Mouse (Mus musculus) erythroblast, adult 5-6 weeks (primary cell): ENCODE data around the gene Ift27. TPM values are rescaled to one million over a fixed set of nuclear protein-coding genes. Genes with fewer than 3 reads are reported as not detected.

Experiments
- ATAC-seq: replicated peaks from 2 replicates; pipeline ENCODE4 v1.8.0; 2016; ENCODE audit warnings: moderate number of reproducible peaks, mild to moderate bottlenecking, moderate TSS enrichment, inconsistent platforms; ENCODE audit not compliant: poor library complexity, low FRiP score, severe bottlenecking
- total RNA-seq, 2 experiments: library from RNA; stranded (forward) in 1 of 2; stranded (reverse) in 1 of 2; fragments of 150-400 nt in 1 of 2; fragments of 200-764, 138-1000 nt in 1 of 2; gene quantifications; 2 replicates each; pipeline versions ENCODE4 v1.2.3 to v1.2.4; 2015 to 2017; ENCODE audit warnings: low replicate concordance in 2 of 2

The Ift27 gene
- total RNA-seq (2015; ENCODE audit: low replicate concordance): 15.7 and 24.4 TPM in 2 replicates
- 2.0 and 4.6 TPM in 2 replicates for total RNA-seq (2017; ENCODE audit: low replicate concordance)

DNA sequence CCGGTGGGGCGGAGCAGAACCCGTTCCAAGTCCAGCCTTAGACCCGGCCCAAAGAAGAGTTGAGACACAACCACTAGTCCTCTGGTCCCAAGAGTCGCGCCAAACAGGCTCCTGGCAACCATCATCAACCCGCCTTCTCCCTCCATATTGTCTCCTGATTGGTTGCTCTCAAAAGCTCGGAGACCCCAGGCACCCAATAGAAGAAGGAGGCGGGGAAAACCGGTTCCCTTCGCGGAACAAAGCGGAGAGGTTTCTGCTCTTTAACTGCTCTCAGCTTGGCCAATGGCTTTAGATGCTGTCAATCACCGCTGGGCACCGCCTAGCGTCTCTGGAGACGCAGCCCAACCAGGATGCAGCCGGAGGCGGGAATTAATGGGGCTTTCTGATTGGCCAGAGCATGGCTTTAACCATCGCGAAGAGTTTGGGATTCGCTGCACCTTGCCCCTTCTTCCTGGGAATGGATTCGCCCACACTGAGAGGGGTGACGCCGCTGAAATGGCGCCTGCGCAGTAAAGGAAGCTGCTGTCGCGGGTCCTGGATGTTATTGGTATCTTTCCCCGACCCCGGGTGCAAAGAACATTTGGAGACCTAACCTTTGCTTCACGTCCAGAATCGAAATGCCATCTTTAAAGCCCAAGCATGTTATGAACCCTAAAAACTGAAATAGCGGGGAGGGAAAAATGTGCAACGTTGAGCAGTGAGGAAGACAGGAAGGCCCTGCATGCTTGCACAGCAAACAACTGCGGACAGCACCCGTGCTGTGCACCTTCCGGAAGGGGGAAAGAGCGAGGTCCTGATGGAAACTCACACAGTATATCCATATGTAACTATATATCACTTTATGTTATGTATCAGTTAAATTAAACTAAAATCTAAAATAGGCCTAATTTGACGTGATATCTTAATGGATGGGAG is at the start of gene Ift27:
Gene Ift27, minus strand, starts transcription at position 136 of the 915 bp plus-strand sequence.
- peak; percentile 94 for ATAC-seq

DNA sequence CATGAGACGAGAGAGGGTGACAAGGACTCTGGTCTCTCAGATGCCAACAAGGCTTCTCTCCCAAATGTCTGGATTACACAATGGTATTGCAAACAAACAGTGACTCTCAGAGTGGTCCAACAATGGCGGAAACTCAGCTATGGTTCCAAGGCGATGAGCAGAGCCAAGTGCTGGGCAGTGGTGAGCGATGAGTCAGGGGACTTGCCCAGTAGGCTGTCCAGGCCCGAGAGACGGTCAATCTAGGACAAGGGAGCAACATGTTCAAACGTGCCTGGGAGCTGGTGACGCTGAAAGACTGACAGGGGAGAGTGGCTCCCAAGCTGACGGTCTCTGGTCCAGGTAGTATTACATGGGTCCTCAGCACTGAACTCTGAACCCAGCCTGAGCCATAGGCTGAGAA is 41.4 kb upstream of the Ift27 start:
- ATAC-seq: no peak

DNA sequence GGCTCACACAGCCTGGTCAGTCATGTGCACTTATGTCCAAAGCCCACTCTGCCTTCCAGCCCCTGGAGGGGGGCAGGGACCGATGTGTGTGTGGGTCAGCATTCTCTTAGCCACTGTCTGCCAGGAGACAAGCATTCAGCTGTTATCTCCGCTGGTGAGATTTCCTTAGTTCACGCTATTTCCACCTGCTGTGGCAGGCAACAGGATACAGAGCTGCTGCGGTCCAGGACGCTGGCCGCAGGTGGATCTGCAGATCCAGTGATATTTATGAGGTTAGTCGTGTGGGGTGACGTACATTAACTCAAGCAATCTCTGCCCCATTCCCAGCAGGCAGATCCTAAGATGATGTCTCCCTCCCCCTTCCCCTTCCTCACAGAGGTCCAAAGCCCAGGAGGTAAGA is 37.5 kb upstream of the Ift27 start:
- no peak for ATAC-seq

DNA sequence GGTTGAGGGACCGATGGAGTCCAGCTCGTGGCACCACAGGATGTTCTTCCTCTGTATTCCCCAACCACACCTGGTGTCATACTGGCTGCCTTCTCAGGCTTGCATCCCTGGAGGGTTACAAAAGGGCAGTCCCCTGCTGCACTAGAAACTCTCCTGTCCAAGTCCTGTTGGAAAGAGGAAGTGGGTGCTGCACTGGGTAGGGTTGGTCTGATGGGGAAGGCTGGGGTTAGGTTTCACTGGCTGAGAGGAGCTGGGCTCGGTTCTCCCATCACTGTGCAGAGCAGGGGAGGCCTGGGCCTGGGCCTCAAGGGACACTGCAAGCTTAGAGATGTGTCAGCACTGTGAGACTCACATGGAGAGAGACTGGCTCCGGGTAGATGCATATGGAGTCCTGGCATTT is 36.3 kb upstream of the Ift27 start:
- ATAC-seq: no peak

DNA sequence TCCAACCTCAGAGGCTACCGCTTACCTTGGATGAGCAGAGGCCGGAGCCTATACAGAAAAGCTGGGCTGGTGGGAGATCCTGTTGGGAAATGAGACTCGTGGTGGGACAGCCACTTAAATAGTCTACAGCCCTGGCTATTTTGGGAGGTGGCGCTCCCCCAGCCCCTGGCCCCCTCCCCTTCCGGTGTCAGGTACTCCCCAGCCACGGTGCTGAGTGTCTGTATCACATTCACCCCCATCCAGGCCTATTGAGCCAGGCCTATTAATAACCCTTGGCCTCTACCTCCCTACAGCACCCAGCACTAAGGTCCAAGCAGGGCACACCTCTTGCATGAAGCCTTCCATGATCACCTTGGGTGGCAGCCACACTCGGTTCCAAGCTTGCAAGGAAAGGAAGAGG is 32.4 kb upstream of the Ift27 start, which contains the start of gene Pvalb:
Gene Pvalb, minus strand, starts transcription at position 89 of the 400 bp plus-strand sequence.
- ATAC-seq: no peak

DNA sequence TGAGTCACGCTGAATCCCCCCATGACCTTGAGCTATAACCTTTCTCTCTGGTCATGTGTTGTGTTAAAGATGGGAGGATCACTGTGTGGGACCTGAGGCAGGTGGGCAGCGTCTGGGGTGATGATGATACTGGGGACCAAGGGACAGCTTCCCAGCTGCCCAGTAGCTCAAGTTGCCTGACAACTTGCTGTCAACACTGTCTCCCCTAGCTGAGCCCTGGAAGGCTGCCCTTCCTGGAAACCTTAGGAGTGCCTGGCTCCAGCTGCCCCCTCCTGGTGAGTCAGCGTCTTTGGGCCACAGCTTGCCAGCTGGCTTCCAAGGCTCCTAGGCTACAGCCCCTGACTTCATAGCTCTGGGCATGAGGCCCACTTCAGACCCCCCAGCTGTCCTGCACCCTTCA is 31.3 kb upstream of the Ift27 start:
- ATAC-seq: no peak

DNA sequence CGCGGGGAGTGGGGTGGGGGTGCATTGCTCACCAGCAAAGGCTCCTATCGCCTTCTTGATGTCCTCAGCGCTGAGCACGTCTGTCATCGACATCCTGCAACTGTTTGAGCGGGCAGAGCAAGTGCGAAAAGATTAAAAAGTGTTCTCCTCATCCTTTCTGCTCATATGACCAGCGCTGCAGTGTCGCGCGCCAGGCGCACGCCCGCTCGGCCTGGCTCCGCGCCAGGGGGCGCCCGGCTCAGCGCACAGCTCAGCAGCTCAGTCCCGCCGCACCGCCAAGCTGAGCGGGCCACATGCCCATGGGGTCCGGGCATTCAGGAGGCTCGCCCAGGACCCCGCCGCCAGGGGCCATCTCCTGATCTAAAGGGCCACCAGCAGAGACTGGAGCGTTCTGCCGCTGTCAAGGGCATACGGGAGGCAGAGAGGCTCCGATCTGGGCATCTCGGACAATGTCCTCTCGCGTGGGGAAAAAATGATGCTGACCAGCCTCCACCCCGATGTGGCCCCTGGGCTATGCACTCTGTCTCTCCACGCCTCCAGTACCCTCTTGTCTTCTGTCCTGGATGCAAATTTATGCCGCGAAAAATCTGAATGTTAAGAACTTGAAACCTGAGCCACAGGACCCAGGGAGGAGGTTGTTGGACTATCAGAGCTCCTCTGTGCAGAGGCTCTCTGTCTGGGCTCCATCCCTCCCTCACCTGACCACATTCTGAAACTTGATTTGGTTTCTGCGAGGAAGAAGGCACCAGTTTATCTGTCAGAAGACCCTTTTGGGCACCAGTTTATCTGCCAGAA is 30.3 kb upstream of the Ift27 start:
- no peak for ATAC-seq

DNA sequence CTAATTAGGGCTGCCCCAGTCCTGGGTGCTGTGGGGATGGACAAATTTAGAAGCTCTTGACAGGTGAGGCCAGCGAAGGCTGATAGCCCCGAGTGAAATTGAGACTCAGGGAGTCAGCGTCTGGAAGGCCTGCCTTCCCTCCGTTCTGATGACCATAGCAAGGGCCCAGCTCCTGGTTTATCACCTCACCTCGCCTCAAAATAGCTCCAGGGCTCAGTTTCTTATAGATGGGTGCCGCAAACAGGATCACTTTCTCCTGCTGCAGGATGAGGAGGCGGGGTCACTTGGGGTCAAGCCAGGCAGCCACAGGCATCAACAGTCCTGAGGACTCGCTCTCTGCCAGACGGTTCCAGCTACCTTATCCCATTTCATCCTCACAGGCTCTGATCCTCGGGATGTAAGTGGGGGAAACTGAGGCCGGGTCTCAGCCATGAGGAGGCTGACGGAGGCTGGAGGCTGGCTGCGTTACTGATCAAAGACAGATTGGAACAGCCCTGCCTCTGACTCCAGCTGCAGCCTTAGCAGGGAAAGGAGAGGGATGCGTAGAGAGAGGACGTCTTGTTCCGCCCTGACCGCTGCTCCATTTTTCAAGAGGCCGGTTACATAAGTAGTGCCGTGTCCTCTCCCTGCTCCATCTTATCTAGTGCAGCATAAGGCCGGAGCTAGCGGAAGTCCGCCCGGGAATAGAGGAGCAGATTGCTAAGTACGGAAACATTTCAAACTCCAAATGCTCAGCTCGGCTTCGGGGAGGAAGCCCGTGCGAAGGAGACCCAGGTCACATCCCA is 21.4 kb upstream of the Ift27 start:
- ATAC-seq: no peak

DNA sequence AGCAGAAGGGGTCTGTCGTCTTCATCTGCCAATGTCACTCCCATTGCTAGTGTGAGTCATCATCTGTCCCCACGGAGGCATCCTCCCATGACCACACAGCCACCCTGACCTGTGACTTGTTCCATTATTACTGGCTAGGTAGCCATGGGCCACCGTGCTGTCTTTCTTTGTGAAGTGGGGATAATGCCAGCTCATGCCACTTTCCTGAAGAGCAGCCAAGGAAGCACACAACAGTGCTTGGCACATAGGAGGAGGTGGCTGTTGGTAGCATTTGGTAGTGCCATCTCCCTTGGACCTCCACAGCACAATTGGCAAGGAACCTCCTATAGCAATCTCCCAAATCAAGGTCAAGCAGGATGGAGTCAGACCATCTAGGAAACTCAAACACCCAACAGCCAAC is 20.4 kb upstream of the Ift27 start:
- ATAC-seq: no peak

DNA sequence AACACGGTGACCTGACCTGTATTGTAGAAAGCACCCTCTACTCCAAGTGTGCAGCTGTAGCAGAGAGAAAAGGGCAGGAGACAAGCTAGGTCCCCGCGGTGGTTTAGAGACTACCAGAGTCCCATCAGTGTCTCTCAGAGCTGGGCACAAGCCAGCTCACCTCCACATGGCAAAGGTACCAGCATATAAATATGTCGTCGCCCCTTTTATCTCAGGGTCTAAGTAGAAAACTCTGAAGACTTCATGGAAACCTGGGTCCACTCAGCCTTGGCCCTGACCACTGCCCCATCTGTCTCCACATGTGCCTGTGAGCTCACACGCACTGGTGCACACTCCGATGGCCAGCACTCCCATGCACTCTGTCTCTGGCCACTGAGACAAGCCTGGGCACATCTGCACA is 15.7 kb upstream of the Ift27 start:
- ATAC-seq: no peak

DNA sequence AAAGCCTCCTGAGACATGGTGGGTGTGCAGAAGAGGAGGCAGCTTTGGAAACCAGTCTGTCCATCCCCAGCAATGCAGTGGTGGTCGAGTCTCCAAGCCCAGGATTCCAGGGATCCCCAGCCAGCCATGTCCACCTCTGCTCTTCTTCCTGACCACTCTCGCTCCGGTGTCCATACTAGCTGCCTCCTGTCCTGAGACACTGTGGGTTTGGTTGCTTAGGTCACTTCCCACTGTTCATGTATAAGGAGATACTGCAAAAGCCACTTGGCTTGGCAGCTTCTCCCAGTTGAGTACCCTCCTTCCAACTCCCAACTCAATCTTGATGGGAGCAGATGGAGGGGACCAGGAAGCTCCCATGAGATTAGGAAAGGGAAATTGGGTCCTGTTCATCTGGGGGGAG is 14.6 kb upstream of the Ift27 start:
- ATAC-seq: no peak

DNA sequence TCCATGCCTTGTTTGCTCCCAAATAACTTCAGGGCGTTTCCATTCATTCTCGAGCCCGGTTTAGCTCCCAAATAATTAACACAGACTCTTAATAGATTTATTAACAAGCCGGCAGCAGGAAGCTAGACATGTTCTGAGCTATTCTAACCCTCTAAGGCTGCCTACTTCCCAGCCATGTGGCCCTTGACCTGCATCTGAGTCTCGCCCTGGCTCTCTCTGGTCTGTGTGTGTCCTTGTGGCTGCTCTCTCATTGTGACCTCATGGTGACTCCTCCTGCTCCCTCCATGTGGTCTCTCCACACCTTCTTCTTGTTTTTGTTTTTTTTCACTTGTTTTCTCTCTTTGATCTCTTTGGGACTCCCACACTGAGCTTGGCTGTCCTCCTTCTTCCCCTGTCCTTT is 13.0 kb upstream of the Ift27 start:
- ATAC-seq: no peak

DNA sequence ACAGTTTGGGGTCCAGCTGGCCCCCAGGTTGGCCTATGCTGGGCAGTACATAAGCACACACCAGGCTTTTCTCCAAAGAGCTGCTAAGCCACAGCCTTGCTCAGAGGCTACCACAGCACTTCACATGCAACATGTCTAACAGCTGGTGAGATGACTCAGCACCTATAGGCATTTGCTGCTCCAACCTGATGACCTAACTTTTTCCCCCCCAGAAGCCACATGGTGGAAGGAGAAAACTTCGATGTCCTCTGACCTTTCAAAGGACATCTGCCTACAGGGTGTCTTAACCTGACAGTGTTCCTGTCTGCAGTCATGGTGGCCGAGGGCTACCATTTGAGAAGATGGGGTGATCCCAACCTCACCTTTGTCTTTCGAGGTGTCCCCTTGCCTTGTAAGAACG is 11.7 kb upstream of the Ift27 start:
- no peak for ATAC-seq

DNA sequence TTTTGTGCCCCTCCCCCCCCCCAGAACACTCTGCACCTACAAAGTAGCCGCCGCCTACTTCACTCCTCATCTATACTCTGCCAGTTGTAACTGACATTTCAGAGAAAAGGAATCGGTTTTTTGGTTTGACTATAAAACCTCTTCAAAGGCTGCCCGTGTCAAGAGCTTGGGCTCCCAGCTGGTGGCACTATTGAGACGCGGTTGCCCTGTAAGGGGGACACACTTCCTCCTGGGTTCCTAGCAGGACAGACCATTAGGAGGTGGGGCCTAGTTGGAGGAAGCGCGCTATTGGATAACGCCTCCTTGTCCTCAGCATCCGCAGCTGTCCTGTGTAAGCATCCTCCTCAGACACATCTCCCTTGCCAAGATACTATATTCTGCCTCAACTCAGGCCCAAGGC is 10.9 kb upstream of the Ift27 start:
- ATAC-seq: no peak

DNA sequence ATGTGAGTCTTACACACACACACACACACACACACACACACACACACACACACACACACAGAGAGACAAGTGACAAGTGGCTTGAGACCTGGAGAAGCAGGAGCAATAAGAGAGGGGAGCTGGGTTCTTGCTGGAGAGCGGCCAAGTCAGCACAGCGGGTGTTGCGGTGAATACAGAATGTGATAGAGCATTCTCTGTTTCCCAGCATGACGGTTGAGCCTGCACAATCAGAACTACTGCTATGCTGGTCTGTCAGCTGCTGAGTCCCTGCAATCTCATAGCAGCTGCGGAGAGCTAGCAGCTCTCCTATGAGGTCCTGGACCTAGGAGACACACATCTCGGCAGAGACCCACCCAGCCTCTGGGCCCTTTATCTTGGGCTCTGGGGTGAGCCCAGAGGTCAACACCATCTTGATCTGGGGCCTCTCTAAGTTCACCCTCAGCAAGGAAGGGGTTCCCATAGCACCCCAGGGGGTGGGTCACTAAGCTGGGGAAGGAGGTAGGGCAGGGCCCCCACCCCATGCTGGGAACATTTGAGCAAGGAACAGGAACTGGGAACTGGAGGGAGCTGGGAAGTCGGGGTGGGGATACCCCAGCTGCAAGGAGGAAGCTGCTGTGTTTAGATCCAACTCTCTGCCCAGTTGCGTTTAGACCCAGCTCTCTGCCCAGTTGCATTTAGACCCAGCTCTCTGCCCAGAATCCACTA is 7.9 kb upstream of the Ift27 start:
- ATAC-seq: no peak

DNA sequence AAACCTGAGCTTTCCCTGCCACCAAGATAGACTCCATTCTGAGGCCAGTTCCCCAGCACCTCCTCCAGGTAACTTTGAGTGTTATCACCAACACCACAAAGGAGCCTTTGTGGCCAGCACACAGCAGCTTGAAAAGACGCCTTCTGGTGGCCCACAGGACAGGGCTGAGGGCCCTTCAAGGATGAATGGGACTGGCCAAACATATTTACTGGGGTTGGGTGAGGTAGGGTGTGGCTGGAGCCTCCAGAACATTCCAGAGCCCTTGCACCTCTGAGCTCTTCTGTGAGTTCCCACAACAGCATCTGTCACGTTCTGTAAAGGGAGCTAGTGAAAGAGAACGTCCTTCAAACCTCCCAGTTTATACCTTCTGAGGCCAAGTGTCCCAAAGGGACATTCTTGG is 5.9 kb upstream of the Ift27 start:
- no peak for ATAC-seq

DNA sequence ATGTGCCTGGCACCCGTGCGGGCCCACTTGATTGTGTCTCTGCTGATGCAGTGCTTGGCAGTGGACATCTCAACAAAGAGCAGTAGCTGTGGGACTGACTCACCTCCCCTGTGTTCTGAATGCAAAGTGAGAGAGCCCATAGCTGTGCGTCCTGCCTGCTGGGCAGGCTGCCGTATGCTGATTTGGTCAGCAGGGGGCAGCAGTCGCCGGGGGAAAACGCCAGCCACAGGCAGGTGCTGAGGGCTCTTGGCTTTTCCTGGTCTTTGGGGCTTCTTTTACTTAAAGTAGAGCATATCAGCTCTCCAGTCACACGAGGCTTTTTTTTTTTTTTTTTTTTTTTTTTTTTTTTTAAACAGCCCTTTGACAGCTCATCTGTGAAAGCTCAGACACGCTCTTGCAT is 4.5 kb upstream of the Ift27 start:
- ATAC-seq: no peak

DNA sequence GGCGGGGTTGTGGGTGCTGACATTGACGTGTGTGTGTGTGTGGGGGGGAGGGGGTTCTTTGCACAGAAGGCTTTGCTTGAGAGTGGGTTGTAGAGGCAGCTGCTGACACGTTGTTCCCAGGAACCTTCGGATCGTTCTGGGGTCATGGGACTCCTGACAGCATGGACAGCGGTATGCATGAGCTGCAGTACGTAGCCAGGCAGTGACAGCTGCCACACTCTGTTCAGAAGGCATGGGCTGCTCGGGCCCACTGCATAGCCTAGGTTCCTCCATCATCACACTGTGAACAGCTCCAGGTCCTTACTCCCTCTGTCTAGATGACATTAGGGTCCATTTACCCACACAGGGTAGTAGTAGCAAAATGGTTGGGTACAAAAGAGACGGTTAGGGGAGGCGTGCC is 3.4 kb upstream of the Ift27 start:
- no peak for ATAC-seq

DNA sequence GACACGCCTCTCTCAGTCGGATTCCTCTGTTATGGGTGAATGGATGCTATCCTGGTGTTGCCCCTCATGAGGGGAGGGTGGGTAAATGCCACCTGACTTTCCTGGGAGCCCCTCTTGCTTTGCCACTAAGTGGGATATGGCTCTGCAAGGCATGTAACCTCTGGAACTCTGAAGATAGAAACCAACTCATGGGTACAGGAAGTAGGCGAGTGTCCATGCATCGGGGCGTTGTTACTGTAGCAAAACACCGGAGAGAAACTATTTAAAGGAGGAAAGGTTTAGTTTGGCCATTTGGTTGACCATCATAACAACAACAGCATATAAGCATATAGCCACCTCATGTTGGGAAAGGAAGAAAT is 959 bp upstream of the Ift27 start:
- no peak for ATAC-seq
